Mouse (Mus musculus): ENCODE measurements at regions not wholly inside any gene's neighbourhood (a gene's known extent, or its start where the extent isn't known, plus 50 kb on each side); places are given as distances from the start of the nearest gene placed in this dataset.

GRCm38 (mm10) chr11:19645106-19645505 lies 279.1 kb upstream of the Spred2 start:
- Histone ChIP-seq H3K4me3 (no peak overlapping the region), H3ac (ENCODE audit: control insufficient read depth, insufficient read length) (no peak overlapping the region), H3K4me2 (ENCODE audit: low read depth) (no peak overlapping the region), H3K36me3 (ENCODE audit: control insufficient read depth, insufficient read depth) (no peaks in the 10 kb centered on the region), H3K79me2 (ENCODE audit: control insufficient read depth, insufficient read depth) (no peaks in the 10 kb centered on the region), H3K27me3 (ENCODE audit: control insufficient read depth, insufficient read depth, insufficient read length) (no peaks in the 10 kb centered on the region)
- no peak for TF ChIP-seq TCF12 (IDR thresholded peaks at IDR 0.05; ENCODE audit: insufficient read depth, poor library complexity, severe bottlenecking)

GRCm38 (mm10) chr11:19651522-19651921 lies 272.7 kb upstream of the Spred2 start:
- Histone ChIP-seq H3K4me3 (no peak overlapping the region), H3K36me3 (ENCODE audit: control insufficient read depth, insufficient read depth) (no peaks in the 10 kb centered on the region), H3ac (ENCODE audit: control insufficient read depth, insufficient read length) (no peak overlapping the region), H3K4me2 (ENCODE audit: low read depth) (no peak overlapping the region), H3K27me3 (ENCODE audit: control insufficient read depth, insufficient read depth, insufficient read length) (no peaks in the 10 kb centered on the region), H3K79me2 (ENCODE audit: control insufficient read depth, insufficient read depth) (no peaks in the 10 kb centered on the region)
- TF ChIP-seq REST (IDR thresholded peaks at IDR 0.05; ENCODE audit: insufficient read depth, insufficient read length) (no peak), CEBPB (IDR thresholded peaks at IDR 0.05; ENCODE audit: insufficient read depth, poor library complexity, severe bottlenecking) (no peak), POLR2A (IDR thresholded peaks at IDR 0.05; ENCODE audit: insufficient read length, low read depth) (no peak), SRF (IDR thresholded peaks at IDR 0.05; ENCODE audit: control insufficient read depth, insufficient read length, low read depth) (no peak), E2F4 (IDR thresholded peaks at IDR 0.05; ENCODE audit: insufficient read depth) (no peak), POLR2AphosphoS2 (IDR thresholded peaks at IDR 0.05; ENCODE audit: insufficient read length, low read depth) (no peak), MYOD1 (IDR thresholded peaks at IDR 0.05; ENCODE audit: control insufficient read depth in 1 of 3, insufficient read length in 2 of 3, low read depth in 2 of 3) (no peak), TCF12 (IDR thresholded peaks at IDR 0.05; ENCODE audit: insufficient read depth, poor library complexity, severe bottlenecking) (no peak), TCF3 (IDR thresholded peaks at IDR 0.05; ENCODE audit: insufficient read length, low read depth) (no peak)

GRCm38 (mm10) chr11:19651929-19652328 lies 272.2 kb upstream of the Spred2 start:
- Histone ChIP-seq H3K36me3 (ENCODE audit: control insufficient read depth, insufficient read depth) (no peaks in the 10 kb centered on the region), H3K4me2 (ENCODE audit: low read depth) (no peak overlapping the region), H3ac (ENCODE audit: control insufficient read depth, insufficient read length) (no peak overlapping the region), H3K4me3 (no peak overlapping the region), H3K27me3 (ENCODE audit: control insufficient read depth, insufficient read depth, insufficient read length) (no peaks in the 10 kb centered on the region), H3K79me2 (ENCODE audit: control insufficient read depth, insufficient read depth) (no peaks in the 10 kb centered on the region)
- TF ChIP-seq TCF12 (IDR thresholded peaks at IDR 0.05; ENCODE audit: insufficient read depth, poor library complexity, severe bottlenecking), result no peak
- no peak for TF ChIP-seq TCF3 (IDR thresholded peaks at IDR 0.05; ENCODE audit: insufficient read length, low read depth)
- no peak for TF ChIP-seq E2F4 (IDR thresholded peaks at IDR 0.05; ENCODE audit: insufficient read depth)
- no peak for TF ChIP-seq POLR2AphosphoS2 (IDR thresholded peaks at IDR 0.05; ENCODE audit: insufficient read length, low read depth)
- no peak for TF ChIP-seq MAX (IDR thresholded peaks at IDR 0.05; ENCODE audit: low read depth)
- no peak for TF ChIP-seq REST (IDR thresholded peaks at IDR 0.05; ENCODE audit: insufficient read depth, insufficient read length)
- TF ChIP-seq MYOD1 (IDR thresholded peaks at IDR 0.05; ENCODE audit: control insufficient read depth in 1 of 3, insufficient read length in 2 of 3, low read depth in 2 of 3), result no peak

- TF ChIP-seq MYOD1 (IDR thresholded peaks at IDR 0.05; ENCODE audit: control insufficient read depth in 1 of 3, insufficient read length in 2 of 3, low read depth in 2 of 3) (no peak), TCF3 (IDR thresholded peaks at IDR 0.05; ENCODE audit: insufficient read length, low read depth) (no peak), MAX (IDR thresholded peaks at IDR 0.05; ENCODE audit: low read depth) (no peak), CEBPB (IDR thresholded peaks at IDR 0.05; ENCODE audit: insufficient read depth, poor library complexity, severe bottlenecking) (no peak), TCF12 (IDR thresholded peaks at IDR 0.05; ENCODE audit: insufficient read depth, poor library complexity, severe bottlenecking) (no peak), POLR2AphosphoS2 (IDR thresholded peaks at IDR 0.05; ENCODE audit: insufficient read length, low read depth) (no peak), SRF (IDR thresholded peaks at IDR 0.05; ENCODE audit: control insufficient read depth, insufficient read length, low read depth) (no peak), POLR2A (IDR thresholded peaks at IDR 0.05; ENCODE audit: insufficient read length, low read depth) (no peak), USF1 (IDR thresholded peaks at IDR 0.05; ENCODE audit: low read depth) (no peak), E2F4 (IDR thresholded peaks at IDR 0.05; ENCODE audit: insufficient read depth) (no peak), MYOG (IDR thresholded peaks at IDR 0.05; ENCODE audit: control insufficient read depth in 1 of 3, insufficient read depth in 1 of 3, insufficient read length in 2 of 3, low read depth in 2 of 3) (no peak), REST (IDR thresholded peaks at IDR 0.05; ENCODE audit: insufficient read depth, insufficient read length) (no peak)
- no peaks in the 10 kb centered on the region for H3K36me3 ChIP-seq (ENCODE audit: control insufficient read depth, insufficient read depth)
- H3K4me2 ChIP-seq (ENCODE audit: low read depth), result no peak overlapping the region
- H3K79me2 ChIP-seq (ENCODE audit: control insufficient read depth, insufficient read depth), result no peaks in the 10 kb centered on the region
- no peak overlapping the region for H3ac ChIP-seq (ENCODE audit: control insufficient read depth, insufficient read length)
- no peak overlapping the region for H3K4me3 ChIP-seq
- no peaks in the 10 kb centered on the region for H3K27me3 ChIP-seq (ENCODE audit: control insufficient read depth, insufficient read depth, insufficient read length)
These were observed 264.7 kb upstream of the Spred2 start for GRCm38 (mm10) chr11:19659511-19659910.

- TF ChIP-seq E2F4 (IDR thresholded peaks at IDR 0.05; ENCODE audit: insufficient read depth), result no peak
- TF ChIP-seq CEBPB (IDR thresholded peaks at IDR 0.05; ENCODE audit: insufficient read depth, poor library complexity, severe bottlenecking), result no peak
- no peak for TF ChIP-seq MYOG (IDR thresholded peaks at IDR 0.05; ENCODE audit: control insufficient read depth in 1 of 3, insufficient read depth in 1 of 3, insufficient read length in 2 of 3, low read depth in 2 of 3)
- TF ChIP-seq SRF (IDR thresholded peaks at IDR 0.05; ENCODE audit: control insufficient read depth, insufficient read length, low read depth), result no peak
- no peak for TF ChIP-seq MYOD1 (IDR thresholded peaks at IDR 0.05; ENCODE audit: control insufficient read depth in 1 of 3, insufficient read length in 2 of 3, low read depth in 2 of 3)
- TF ChIP-seq MAX (IDR thresholded peaks at IDR 0.05; ENCODE audit: low read depth), result no peak
- no peak for TF ChIP-seq POLR2A (IDR thresholded peaks at IDR 0.05; ENCODE audit: insufficient read length, low read depth)
- TF ChIP-seq REST (IDR thresholded peaks at IDR 0.05; ENCODE audit: insufficient read depth, insufficient read length), result no peak
- TF ChIP-seq TCF3 (IDR thresholded peaks at IDR 0.05; ENCODE audit: insufficient read length, low read depth), result no peak
- no peak for TF ChIP-seq TCF12 (IDR thresholded peaks at IDR 0.05; ENCODE audit: insufficient read depth, poor library complexity, severe bottlenecking)
- no peak for TF ChIP-seq POLR2AphosphoS2 (IDR thresholded peaks at IDR 0.05; ENCODE audit: insufficient read length, low read depth)
- TF ChIP-seq USF1 (IDR thresholded peaks at IDR 0.05; ENCODE audit: low read depth), result no peak
- H3ac ChIP-seq (ENCODE audit: control insufficient read depth, insufficient read length), result no peak overlapping the region
- no peaks in the 10 kb centered on the region for H3K79me2 ChIP-seq (ENCODE audit: control insufficient read depth, insufficient read depth)
- H3K36me3 ChIP-seq (ENCODE audit: control insufficient read depth, insufficient read depth), result no peaks in the 10 kb centered on the region
- no peak overlapping the region for H3K4me2 ChIP-seq (ENCODE audit: low read depth)
- no peak overlapping the region for H3K4me3 ChIP-seq
- no peaks in the 10 kb centered on the region for H3K27me3 ChIP-seq (ENCODE audit: control insufficient read depth, insufficient read depth, insufficient read length)
These were observed 257.4 kb upstream of the Spred2 start for GRCm38 (mm10) chr11:19666732-19667131.
